Mouse (Mus musculus): Measurements from ENCODE around the gene C1galt1.

GRCm38 (mm10) chr6:7881595-7882128 is 37.0 kb downstream of the C1galt1 start:
- no peak for TF ChIP-seq CTCF (IDR thresholded peaks at IDR 0.05; ENCODE audit: borderline replicate concordance, extremely low read depth, insufficient read depth, insufficient read length)
- TF ChIP-seq POLR2A (IDR thresholded peaks at IDR 0.05; ENCODE audit: borderline replicate concordance, extremely low read depth, insufficient read depth, insufficient read length, poor library complexity, severe bottlenecking): no peak
